Mouse (Mus musculus): ENCODE results near the gene Haus8. TPM values are rescaled to one million over a fixed set of nuclear protein-coding genes. Genes with fewer than 3 reads are reported as not detected.
"Not testable (repeated sequence)": the region's sequence is repeated elsewhere in the genome, so short reads cannot be mapped to it uniquely, and the experiment has no call there.

The Haus8 gene
- 2.8 and 4.8 TPM in 2 replicates for polyA plus RNA-seq (2012; rRNA removed)

- TF ChIP-seq POLR2A (IDR thresholded peaks at IDR 0.05; ENCODE audit: low read depth, low read length) (no peak; the same call in 1 of the 2 replicates), CTCF (IDR thresholded peaks at IDR 0.05; ENCODE audit: extremely low read depth, insufficient read length, insufficient replicate concordance, low read depth, low read length) (peak; percentile 40; the same call in 1 of the 2 replicates)
- WGBS = under 1% methylated on average over 81 of the region's 84 CpGs
- Histone ChIP-seq H3K27me3 (ENCODE audit: control insufficient read depth, insufficient read depth, low read length) (no peaks in the 10 kb centered on the region), H3K4me1 (ENCODE audit: control insufficient read depth, insufficient read depth, insufficient read length, low read length) (peaks cover 11% of the 10 kb centered on the region; the same call in 1 of the 2 replicates), H3K36me3 (ENCODE audit: control insufficient read depth, insufficient read depth, low read length) (no peaks in the 10 kb centered on the region), H3K4me3 (ENCODE audit: low read depth, low read length) (peak within 1 kb of the TSS; percentile 75), H3K27ac (ENCODE audit: insufficient read depth, low read depth, low read length) (peak within 1 kb of the TSS; percentile 76)
Observed at GRCm38 (mm10) chr8:71272286-71273150, at the start of gene Haus8, which contains the start of gene Myo9b. Gene Haus8, minus strand, starts transcription at chr8:71272934. Gene Myo9b, plus strand, starts transcription at chr8:71272714.

- H3K27me3 ChIP-seq (ENCODE audit: control insufficient read depth, insufficient read depth, low read length); H3K4me1 ChIP-seq (ENCODE audit: control insufficient read depth, insufficient read depth, insufficient read length, low read length); H3K4me3 ChIP-seq (ENCODE audit: low read depth, low read length); H3K27ac ChIP-seq (ENCODE audit: insufficient read depth, low read depth, low read length): not testable (repeated sequence)
- peaks cover 38% of the 10 kb centered on the region for H3K36me3 ChIP-seq (ENCODE audit: control insufficient read depth, insufficient read depth, low read length)
- 85% methylated on average over 2 of the region's 2 CpGs for WGBS
Observed at GRCm38 (mm10) chr8:71319760-71320159, 47.0 kb upstream of the Haus8 start.

DNA sequence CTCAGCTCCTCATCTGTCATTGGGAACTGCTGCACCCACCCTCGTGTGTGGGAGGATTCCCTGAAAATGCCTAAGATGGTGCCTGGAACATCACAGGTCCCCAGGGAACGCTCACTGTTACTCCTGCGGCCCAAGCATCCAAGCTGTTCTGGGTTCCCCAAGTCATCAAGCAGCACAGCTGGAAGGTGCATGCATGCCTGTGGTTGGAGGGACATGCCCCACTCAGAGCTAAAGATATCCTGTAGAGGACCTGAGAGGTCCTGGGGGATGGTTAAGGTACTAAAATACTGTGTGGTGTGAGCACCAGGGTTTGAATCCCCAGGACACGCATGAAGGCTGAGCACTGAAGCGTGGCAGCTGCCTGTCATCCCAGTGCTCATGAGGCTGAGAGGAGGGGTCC is 45.9 kb upstream of the Haus8 start:
- H3K27me3 ChIP-seq (ENCODE audit: control insufficient read depth, insufficient read depth, low read length) = not testable (repeated sequence)
- WGBS = 86% methylated on average over 5 of the region's 5 CpGs

DNA sequence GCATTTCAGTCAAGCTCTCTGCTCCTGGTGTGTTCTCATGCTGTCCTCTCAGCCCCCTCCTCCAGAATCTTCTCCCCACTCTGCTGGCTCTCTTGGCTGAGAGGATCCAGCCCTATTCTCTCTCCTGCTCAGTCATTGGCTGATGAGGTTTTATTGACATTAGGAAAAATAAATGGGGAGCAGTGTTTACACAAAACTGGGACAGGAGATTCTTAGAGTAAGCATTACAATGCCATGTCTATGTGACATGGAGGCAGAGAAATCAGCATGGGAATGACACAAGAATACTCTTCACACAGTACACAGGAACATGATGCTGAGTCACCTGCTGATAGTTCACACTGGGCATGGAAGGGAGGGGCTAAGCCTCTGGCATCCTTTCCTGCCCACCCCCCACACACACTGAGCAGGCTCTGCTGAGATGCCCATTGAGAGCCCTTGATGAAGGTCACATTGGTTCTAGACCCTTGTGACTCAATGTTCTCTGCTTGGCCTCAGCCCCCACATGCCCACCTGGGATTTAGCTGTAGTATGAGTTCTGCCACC is 43.8 kb upstream of the Haus8 start:
- Histone ChIP-seq H3K4me3 (ENCODE audit: low read depth, low read length) (no peak overlapping the region), H3K4me1 (ENCODE audit: control insufficient read depth, insufficient read depth, insufficient read length, low read length) (no peaks in the 10 kb centered on the region), H3K27me3 (ENCODE audit: control insufficient read depth, insufficient read depth, low read length) (no peaks in the 10 kb centered on the region), H3K36me3 (ENCODE audit: control insufficient read depth, insufficient read depth, low read length) (peaks cover 13% of the 10 kb centered on the region), H3K27ac (ENCODE audit: insufficient read depth, low read depth, low read length) (no peak overlapping the region)
- TF ChIP-seq POLR2A (IDR thresholded peaks at IDR 0.05; ENCODE audit: low read depth, low read length) = no peak
- no peak for TF ChIP-seq CTCF (IDR thresholded peaks at IDR 0.05; ENCODE audit: extremely low read depth, insufficient read length, insufficient replicate concordance, low read depth, low read length)

More for the DNA sequence above, 45.9 kb upstream of the Haus8 start:
- not testable (repeated sequence) for H3K27ac ChIP-seq (ENCODE audit: insufficient read depth, low read depth, low read length); H3K4me1 ChIP-seq (ENCODE audit: control insufficient read depth, insufficient read depth, insufficient read length, low read length); H3K4me3 ChIP-seq (ENCODE audit: low read depth, low read length)
- H3K36me3 ChIP-seq (ENCODE audit: control insufficient read depth, insufficient read depth, low read length) = peaks cover 32% of the 10 kb centered on the region

DNA sequence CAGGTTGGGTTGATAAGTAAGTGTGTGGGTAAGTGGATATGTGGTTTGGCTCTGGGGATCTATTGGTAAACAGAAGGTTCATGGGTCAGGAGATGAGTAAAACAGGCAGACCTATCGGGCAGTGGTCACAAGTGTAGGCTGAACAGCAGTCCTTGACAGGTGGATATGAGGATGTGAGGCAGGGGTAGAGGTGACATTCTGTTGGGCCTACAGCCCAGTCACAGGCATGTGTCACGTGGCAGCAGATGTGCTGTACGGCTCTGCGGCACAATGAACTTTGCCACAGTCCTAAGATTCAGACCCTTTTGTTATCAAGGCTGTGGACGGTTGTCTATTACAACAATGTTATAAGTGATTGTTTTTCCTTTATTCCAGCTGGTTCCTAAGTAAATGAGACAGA is 43.2 kb upstream of the Haus8 start:
- Histone ChIP-seq H3K4me3 (ENCODE audit: low read depth, low read length) (no peak overlapping the region), H3K36me3 (ENCODE audit: control insufficient read depth, insufficient read depth, low read length) (peaks cover 12% of the 10 kb centered on the region), H3K27me3 (ENCODE audit: control insufficient read depth, insufficient read depth, low read length) (no peaks in the 10 kb centered on the region), H3K27ac (ENCODE audit: insufficient read depth, low read depth, low read length) (no peak overlapping the region), H3K4me1 (ENCODE audit: control insufficient read depth, insufficient read depth, insufficient read length, low read length) (no peaks in the 10 kb centered on the region)
- 86% methylated on average over 5 of the region's 5 CpGs for WGBS
- TF ChIP-seq POLR2A (IDR thresholded peaks at IDR 0.05; ENCODE audit: low read depth, low read length) (no peak), CTCF (IDR thresholded peaks at IDR 0.05; ENCODE audit: extremely low read depth, insufficient read length, insufficient replicate concordance, low read depth, low read length) (no peak)

GRCm38 (mm10) chr8:71313951-71314350 is 41.2 kb upstream of the Haus8 start:
- 91% methylated on average over 2 of the region's 2 CpGs for WGBS
- H3K36me3 ChIP-seq (ENCODE audit: control insufficient read depth, insufficient read depth, low read length) = peaks cover 10% of the 10 kb centered on the region
- H3K27ac ChIP-seq (ENCODE audit: insufficient read depth, low read depth, low read length) = no peak overlapping the region
- no peak for TF ChIP-seq POLR2A (IDR thresholded peaks at IDR 0.05; ENCODE audit: low read depth, low read length)
- no peak for TF ChIP-seq CTCF (IDR thresholded peaks at IDR 0.05; ENCODE audit: extremely low read depth, insufficient read length, insufficient replicate concordance, low read depth, low read length)
- peaks cover 2% of the 10 kb centered on the region; the same call in 1 of the 2 replicates for H3K4me1 ChIP-seq (ENCODE audit: control insufficient read depth, insufficient read depth, insufficient read length, low read length)
- no peak overlapping the region for H3K4me3 ChIP-seq (ENCODE audit: low read depth, low read length)
- no peaks in the 10 kb centered on the region for H3K27me3 ChIP-seq (ENCODE audit: control insufficient read depth, insufficient read depth, low read length)

- H3K27ac ChIP-seq (ENCODE audit: insufficient read depth, low read depth, low read length) = no peak overlapping the region
- H3K4me3 ChIP-seq (ENCODE audit: low read depth, low read length) = no peak overlapping the region
- H3K4me1 ChIP-seq (ENCODE audit: control insufficient read depth, insufficient read depth, insufficient read length, low read length) = peaks cover 2% of the 10 kb centered on the region; the same call in 1 of the 2 replicates
- WGBS = 74% methylated on average over 1 of the region's 1 CpGs
- peaks cover 9% of the 10 kb centered on the region for H3K36me3 ChIP-seq (ENCODE audit: control insufficient read depth, insufficient read depth, low read length)
- TF ChIP-seq POLR2A (IDR thresholded peaks at IDR 0.05; ENCODE audit: low read depth, low read length) = no peak
- no peak for TF ChIP-seq CTCF (IDR thresholded peaks at IDR 0.05; ENCODE audit: extremely low read depth, insufficient read length, insufficient replicate concordance, low read depth, low read length)
- H3K27me3 ChIP-seq (ENCODE audit: control insufficient read depth, insufficient read depth, low read length) = no peaks in the 10 kb centered on the region
Observed at GRCm38 (mm10) chr8:71312700-71313099, 40.0 kb upstream of the Haus8 start.
